Mouse (Mus musculus) forebrain, embryonic 11.5 days (tissue): ENCODE results near the gene Srf. TPM values are rescaled to one million over a fixed set of nuclear protein-coding genes. Genes with fewer than 3 reads are reported as not detected.

ENCODE experiments used
- ATAC-seq: fragments of 200-750 bp; cut with Nextera tagmentation; replicated peaks from 2 replicates; pipeline ENCODE4 v1.8.0; 2017; ENCODE audit warnings: moderate TSS enrichment; ENCODE audit not compliant: low FRiP score
- DNase-seq: peaks from one replicate; pipeline ENCODE4 v3.0.0-alpha.2; 2017; ENCODE audit warnings: low spot score
- H3K27ac ChIP-seq: fragments of 300-500 bp; sonication (generic); 2 replicates; pipeline ENCODE4 v1.5.1; 2014; ENCODE audit warnings: low read depth, low read length
- H3K27me3 ChIP-seq: fragments of 300-500 bp; sonication (generic); 2 replicates; pipeline ENCODE4 v1.6.1; 2014; ENCODE audit warnings: mild to moderate bottlenecking, low read length, mixed read lengths; ENCODE audit not compliant: control insufficient read depth, insufficient read depth
- H3K36me3 ChIP-seq: fragments of 300-500 bp; sonication (generic); 2 replicates; pipeline ENCODE4 v1.6.1; 2014; ENCODE audit warnings: mild to moderate bottlenecking, low read length, moderate library complexity, mixed read lengths; ENCODE audit not compliant: control insufficient read depth, insufficient read depth
- H3K4me1 ChIP-seq: fragments of 300-500 bp; sonication (generic); replicated peaks from 2 replicates; pipeline ENCODE4 v1.6.1; 2014; ENCODE audit warnings: low read length, mixed read lengths; ENCODE audit not compliant: control insufficient read depth, insufficient read depth
- H3K4me2 ChIP-seq: fragments of 300-500 bp; sonication (generic); 2 replicates; pipeline ENCODE4 v1.6.1; 2014; ENCODE audit warnings: low read depth, mild to moderate bottlenecking, low read length, moderate library complexity, mixed read lengths; ENCODE audit not compliant: severe bottlenecking
- H3K4me3 ChIP-seq: fragments of 300-500 bp; sonication (generic); 2 replicates; pipeline ENCODE4 v1.5.1; 2014; ENCODE audit warnings: low read depth, low read length
- H3K9ac ChIP-seq: fragments of 300-500 bp; sonication (generic); 2 replicates; pipeline ENCODE4 v1.6.1; 2014; ENCODE audit warnings: low read length
- H3K9me3 ChIP-seq: fragments of 300-500 bp; sonication (generic); 2 replicates; pipeline ENCODE4 v1.6.1; 2016; ENCODE audit warnings: low read length, mixed read lengths; ENCODE audit not compliant: control insufficient read depth
- WGBS: fragments of 180-500 bp; shearing (Covaris S2); extraction: QIAGEN DNeasy Blood & Tissue Kit; methylation state at CpG from one replicate; pipeline ENCODE4 v1.1.7; 2014; 5-methylcytosine and 5-hydroxymethylcytosine counted together
- polyA plus RNA-seq: library from polyadenylated mRNA; unstranded; fragments of >200 nt; fragmentation: Nextera tagmentation; extraction: Ambion mirVana; gene quantifications from 2 replicates; pipeline ENCODE4 v1.2.1, GENCODE M21; 2014

The Srf gene
- polyA plus RNA-seq, 1 experiment from 2014 or later, result 5.2 TPM

- H3K27ac ChIP-seq, result no peak overlapping the region
- H3K36me3 ChIP-seq, result peaks cover 2% of the 10 kb centered on the region; the same call in 1 of the 2 replicates
- no peaks in the 10 kb centered on the region for H3K27me3 ChIP-seq
- H3K4me1 ChIP-seq, result no peaks in the 10 kb centered on the region
- no peak for DNase-seq
- no peak overlapping the region for H3K4me2 ChIP-seq
- H3K4me3 ChIP-seq, result no peak overlapping the region
- ATAC-seq, result no peak
- H3K9me3 ChIP-seq, result no peaks in the 10 kb centered on the region
- 63% methylated on average over 9 of the region's 9 CpGs for WGBS
- no peak overlapping the region for H3K9ac ChIP-seq
Observed at GRCm38 (mm10) chr17:46594606-46595005, 38.6 kb upstream of the Srf start.

GRCm38 (mm10) chr17:46593124-46593523, 37.1 kb upstream of the Srf start:
- DNase-seq, result no peak
- Histone ChIP-seq H3K9ac (no peak overlapping the region), H3K4me2 (no peak overlapping the region), H3K4me1 (no peaks in the 10 kb centered on the region), H3K36me3 (peaks cover 4% of the 10 kb centered on the region; the same call in 1 of the 2 replicates), H3K9me3 (no peaks in the 10 kb centered on the region), H3K27me3 (no peaks in the 10 kb centered on the region), H3K27ac (no peak overlapping the region), H3K4me3 (no peak overlapping the region)
- ATAC-seq, result no peak
- 97% methylated on average over 4 of the region's 4 CpGs for WGBS

- H3K4me1 ChIP-seq, result no peaks in the 10 kb centered on the region
- no peak overlapping the region for H3K9ac ChIP-seq
- no peak for ATAC-seq
- H3K9me3 ChIP-seq, result no peaks in the 10 kb centered on the region
- H3K27me3 ChIP-seq, result no peaks in the 10 kb centered on the region
- H3K36me3 ChIP-seq, result peaks cover 4% of the 10 kb centered on the region; the same call in 1 of the 2 replicates
- H3K4me2 ChIP-seq, result no peak overlapping the region
- H3K4me3 ChIP-seq, result no peak overlapping the region
- DNase-seq, result no peak
- 88% methylated on average over 19 of the region's 19 CpGs for WGBS
- no peak overlapping the region for H3K27ac ChIP-seq
Observed at GRCm38 (mm10) chr17:46591406-46591805, 35.4 kb upstream of the Srf start.

- WGBS, result 91% methylated on average over 7 of the region's 7 CpGs
- DNase-seq, result no peak
- ATAC-seq, result no peak
- Histone ChIP-seq H3K9ac (no peak overlapping the region), H3K36me3 (peaks cover 8% of the 10 kb centered on the region; the same call in 1 of the 2 replicates), H3K4me3 (no peak overlapping the region), H3K4me2 (no peak overlapping the region), H3K27me3 (no peaks in the 10 kb centered on the region), H3K9me3 (no peaks in the 10 kb centered on the region), H3K4me1 (no peaks in the 10 kb centered on the region), H3K27ac (no peak overlapping the region)
Observed at GRCm38 (mm10) chr17:46590439-46590838, 34.5 kb upstream of the Srf start.

DNA sequence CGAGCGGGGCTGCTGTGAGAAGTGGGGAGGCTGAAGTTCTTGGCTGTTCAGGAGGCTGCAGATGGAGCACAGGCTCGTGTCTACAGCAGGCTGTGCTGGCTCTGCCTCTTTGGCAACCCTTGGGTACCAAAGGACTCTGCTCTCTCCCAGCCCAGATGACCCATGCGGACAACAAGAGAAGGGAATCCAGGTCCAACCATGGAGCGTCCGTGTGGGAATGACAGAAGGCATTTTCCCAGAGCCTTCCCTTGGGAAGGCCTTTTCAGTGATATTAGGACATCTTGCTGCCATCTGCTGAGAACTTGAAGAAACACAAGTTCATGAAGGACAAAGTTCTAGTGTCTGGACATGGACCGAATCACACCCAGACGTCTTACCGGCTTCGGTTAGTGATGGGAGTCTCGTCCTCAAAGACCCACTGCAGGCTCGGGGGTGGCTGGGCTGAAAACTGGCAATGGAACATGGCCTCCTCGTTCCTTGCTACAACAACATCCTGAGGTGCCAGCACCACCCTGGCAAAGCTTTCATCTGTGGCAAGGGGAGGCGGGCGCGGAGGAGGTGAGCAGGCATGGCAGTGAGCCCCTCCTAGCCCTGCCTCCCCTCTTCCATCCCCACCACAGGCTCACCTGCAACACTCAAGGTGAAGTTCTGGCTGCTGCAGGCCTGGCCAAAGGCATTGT, 33.8 kb upstream of the Srf start:
- Histone ChIP-seq H3K4me2 (no peak overlapping the region), H3K9me3 (no peaks in the 10 kb centered on the region), H3K27me3 (no peaks in the 10 kb centered on the region), H3K36me3 (peaks cover 8% of the 10 kb centered on the region; the same call in 1 of the 2 replicates), H3K27ac (no peak overlapping the region), H3K4me1 (no peaks in the 10 kb centered on the region), H3K4me3 (no peak overlapping the region), H3K9ac (no peak overlapping the region)
- ATAC-seq, result no peak
- 94% methylated on average over 16 of the region's 16 CpGs for WGBS
- no peak for DNase-seq

DNA sequence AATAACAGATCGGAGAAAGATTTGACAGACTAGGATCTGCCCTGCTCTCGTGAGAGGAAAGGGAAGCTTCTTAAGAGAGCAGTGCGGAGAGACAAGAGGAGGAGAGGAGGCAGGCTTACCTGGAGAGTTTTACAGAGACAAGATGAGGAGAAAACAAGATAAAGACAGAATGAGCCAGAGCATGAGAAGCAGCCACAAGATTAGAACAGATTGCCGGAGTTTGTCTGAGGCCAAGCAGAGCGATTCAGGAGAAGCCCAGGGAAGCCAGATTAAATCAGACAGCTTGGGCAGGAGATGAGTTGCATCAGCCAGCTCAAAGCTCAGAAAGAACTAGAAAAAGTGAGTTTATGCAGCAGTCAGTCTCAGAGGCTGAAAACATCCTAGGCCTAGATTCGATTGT, 32.9 kb upstream of the Srf start:
- Histone ChIP-seq H3K4me1 (no peaks in the 10 kb centered on the region), H3K4me3 (no peak overlapping the region), H3K36me3 (peaks cover 8% of the 10 kb centered on the region; the same call in 1 of the 2 replicates), H3K27me3 (no peaks in the 10 kb centered on the region), H3K4me2 (no peak overlapping the region), H3K9me3 (no peaks in the 10 kb centered on the region), H3K9ac (no peak overlapping the region), H3K27ac (no peak overlapping the region)
- 98% methylated on average over 6 of the region's 6 CpGs for WGBS
- DNase-seq, result no peak
- ATAC-seq, result no peak

GRCm38 (mm10) chr17:46588173-46588572, 32.2 kb upstream of the Srf start:
- DNase-seq (no peak), ATAC-seq (no peak)
- Histone ChIP-seq H3K4me2 (no peak overlapping the region), H3K27ac (no peak overlapping the region), H3K36me3 (peaks cover 8% of the 10 kb centered on the region; the same call in 1 of the 2 replicates), H3K4me3 (no peak overlapping the region), H3K4me1 (no peaks in the 10 kb centered on the region), H3K9ac (no peak overlapping the region), H3K9me3 (no peaks in the 10 kb centered on the region), H3K27me3 (no peaks in the 10 kb centered on the region)
- 88% methylated on average over 9 of the region's 9 CpGs for WGBS

DNA sequence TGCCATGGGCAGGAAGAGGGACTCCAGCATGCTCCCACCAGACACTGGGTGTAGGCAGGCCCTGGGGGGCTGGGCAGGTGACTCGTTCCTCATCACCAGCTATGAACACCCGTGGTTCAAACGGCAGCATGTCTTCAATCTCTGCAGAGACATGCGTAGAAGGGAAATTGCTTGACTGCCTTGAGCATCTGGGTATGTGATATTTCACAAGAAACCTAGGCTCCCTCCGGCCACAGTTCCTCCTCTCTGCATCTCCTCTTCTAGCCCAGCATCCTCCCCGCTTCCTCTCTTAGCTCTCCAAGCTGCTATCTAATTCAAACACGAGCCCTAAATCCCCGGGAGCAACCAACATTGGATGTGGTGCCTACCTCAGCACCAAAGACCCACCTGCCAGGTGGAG, 30.4 kb upstream of the Srf start:
- WGBS, result 95% methylated on average over 8 of the region's 8 CpGs

GRCm38 (mm10) chr17:46578650-46579049, 22.7 kb upstream of the Srf start:
- H3K9me3 ChIP-seq, result no peaks in the 10 kb centered on the region; the same call in 1 of the 2 replicates
- peaks cover 8% of the 10 kb centered on the region; the same call in 1 of the 2 replicates for H3K36me3 ChIP-seq
- no peak for DNase-seq
- H3K27ac ChIP-seq, result no peak overlapping the region
- no peaks in the 10 kb centered on the region for H3K4me1 ChIP-seq
- no peak overlapping the region for H3K4me2 ChIP-seq
- H3K4me3 ChIP-seq, result no peak overlapping the region
- no peaks in the 10 kb centered on the region for H3K27me3 ChIP-seq
- no peak overlapping the region for H3K9ac ChIP-seq
- 89% methylated on average over 5 of the region's 5 CpGs for WGBS
- no peak for ATAC-seq

More for the DNA sequence above, 30.4 kb upstream of the Srf start:
- H3K4me1 ChIP-seq, result no peaks in the 10 kb centered on the region
- H3K27ac ChIP-seq, result no peak overlapping the region
- no peak overlapping the region for H3K4me2 ChIP-seq
- no peaks in the 10 kb centered on the region for H3K27me3 ChIP-seq
- no peak for ATAC-seq
- no peak overlapping the region for H3K4me3 ChIP-seq
- H3K36me3 ChIP-seq, result peaks cover 8% of the 10 kb centered on the region; the same call in 1 of the 2 replicates
- DNase-seq, result no peak
- H3K9me3 ChIP-seq, result no peaks in the 10 kb centered on the region
- H3K9ac ChIP-seq, result no peak overlapping the region
